ENCODE assay signal across 7 mouse cellular contexts in the genomic region with DNA sequence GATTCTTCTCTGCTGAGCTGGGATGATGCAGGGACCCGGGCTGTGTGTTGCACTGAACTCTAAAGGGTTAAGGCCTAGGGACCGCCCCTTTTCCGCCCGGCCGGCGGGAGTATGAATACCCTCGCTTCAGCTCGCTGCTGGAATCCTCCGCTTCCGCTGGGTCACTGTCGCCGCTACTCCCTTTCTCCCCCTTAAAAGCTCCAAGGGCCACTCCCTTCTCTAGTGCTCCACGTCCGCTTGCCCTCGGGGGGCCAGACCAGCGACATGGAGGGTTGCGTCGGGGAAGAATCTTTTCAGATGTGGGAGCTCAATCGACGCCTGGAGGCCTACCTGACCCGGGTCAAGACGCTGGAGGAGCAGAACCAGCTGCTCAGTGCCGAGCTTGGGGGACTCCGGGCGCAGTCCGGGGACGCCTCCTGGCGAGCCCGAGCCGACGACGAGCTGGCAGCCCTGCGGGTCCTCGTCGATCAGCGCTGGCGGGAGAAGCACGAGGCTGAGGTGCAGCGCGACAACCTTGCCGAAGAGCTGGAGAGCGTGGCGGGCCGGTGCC. TPM values are rescaled to one million over a fixed set of nuclear protein-coding genes. Genes with fewer than 3 reads are reported as not detected.
DNase-seq lines count a peak whose midpoint lies in the region; ATAC-seq and TF ChIP-seq lines count a peak whose summit lies in the region.

Gene Nes (plus strand): TSS at position 140 of the 550 bp plus-strand sequence.

- CTCF ChIA-PET in Patski (lab: Charles Lee): interaction anchor here (1.0 to 18.9 kb wide), 16 partner anchors 10 to 200 kb away, joined by 3 to 437 read pairs (median 6); no protein-coding TSS in a partner anchor

- POLR2A ChIA-PET in Patski (lab: Charles Lee): interaction anchor here (1.2 to 6.8 kb wide), 4 partner anchors 10 to 35 kb away, joined by 3 to 96 read pairs (median 6); no protein-coding TSS in a partner anchor

- peaks cover 8% of the 10 kb centered on the region for H3K36me3 ChIP-seq in intestine, embryonic 14.5 days (ENCODE audit: control insufficient read depth, insufficient read depth, low read length)
- H3K36me3 ChIP-seq in liver, embryonic 16.5 days (ENCODE audit: control insufficient read depth, insufficient read depth): no peaks in the 10 kb centered on the region
- H3K36me3 ChIP-seq in neural tube, embryonic 14.5 days (ENCODE audit: control insufficient read depth, insufficient read depth, low read length): no peaks in the 10 kb centered on the region

- H3K4me2 ChIP-seq in intestine, embryonic 14.5 days (ENCODE audit: low read length): peak within 1 kb of the TSS; percentile 86
- peak within 1 kb of the TSS; percentile 49 for H3K4me2 ChIP-seq in liver, embryonic 16.5 days (ENCODE audit: low read depth, low read length)
- peak within 1 kb of the TSS; percentile 94 for H3K4me2 ChIP-seq in neural tube, embryonic 14.5 days (ENCODE audit: low read depth, low read length)

- no peaks in the 10 kb centered on the region for H3K9me3 ChIP-seq in intestine, embryonic 14.5 days (ENCODE audit: control insufficient read depth, low read length)
- H3K9me3 ChIP-seq in liver, embryonic 16.5 days (replicated peaks; ENCODE audit: control insufficient read depth, low read length): no peaks in the 10 kb centered on the region
- no peaks in the 10 kb centered on the region for H3K9me3 ChIP-seq in neural tube, embryonic 14.5 days (ENCODE audit: control insufficient read depth, low read length)

- H3K9ac ChIP-seq in intestine, embryonic 14.5 days (ENCODE audit: low read length): peak within 1 kb of the TSS; percentile 61
- H3K9ac ChIP-seq in liver, embryonic 16.5 days (ENCODE audit: low read depth, low read length): peak within 1 kb of the TSS; percentile 34; the same call in 1 of the 2 replicates
- peak within 1 kb of the TSS; percentile 70 for H3K9ac ChIP-seq in neural tube, embryonic 14.5 days (replicated peaks; ENCODE audit: low read depth, low read length)

- WGBS in intestine, embryonic 14.5 days: under 1% methylated on average over 44 of the region's 44 CpGs
- under 1% methylated on average over 44 of the region's 44 CpGs for WGBS in liver, embryonic 16.5 days (ENCODE audit: insufficient replicate concordance)
- WGBS in neural tube, embryonic 14.5 days: under 1% methylated on average over 42 of the region's 44 CpGs

- H3K4me1 ChIP-seq in intestine, embryonic 14.5 days (replicated peaks; ENCODE audit: control insufficient read depth, insufficient read depth, low read length): peaks cover 37% of the 10 kb centered on the region
- peaks cover 9% of the 10 kb centered on the region for H3K4me1 ChIP-seq in liver, embryonic 16.5 days (ENCODE audit: control insufficient read depth, low read depth, low read length)
- peaks cover 29% of the 10 kb centered on the region for H3K4me1 ChIP-seq in neural tube, embryonic 14.5 days (ENCODE audit: control insufficient read depth, insufficient read depth, low read length)

- TF ChIP-seq CTCF in Patski (IDR thresholded peaks at IDR 0.05): no peak
- TF ChIP-seq CTCF in brain, embryonic 14.5 days (IDR thresholded peaks at IDR 0.05; ENCODE audit: borderline replicate concordance, extremely low read depth, insufficient read depth, insufficient read length): no peak

- no peaks in the 10 kb centered on the region for H3K27me3 ChIP-seq in Patski
- no peaks in the 10 kb centered on the region for H3K27me3 ChIP-seq in intestine, embryonic 14.5 days (replicated peaks; ENCODE audit: control insufficient read depth, insufficient read depth, low read length)
- H3K27me3 ChIP-seq in liver, embryonic 16.5 days (ENCODE audit: control insufficient read depth, insufficient read depth, low read depth, low read length): peaks cover 49% of the 10 kb centered on the region
- no peaks in the 10 kb centered on the region for H3K27me3 ChIP-seq in neural tube, embryonic 14.5 days (ENCODE audit: control insufficient read depth, insufficient read depth, low read length)

- in situ Hi-C loops in Patski (cut with MboI; ENCODE audit: low pct_unique_long_range_greater_than_20kb): no loop called here

- TF ChIP-seq POLR2A in brain, embryonic 14.5 days (IDR thresholded peaks at IDR 0.05; ENCODE audit: borderline replicate concordance, extremely low read depth, insufficient read depth, insufficient read length, poor library complexity, severe bottlenecking): peak; percentile 59; the same call in 1 of the 2 replicates

- no peak for DNase-seq in Patski (ENCODE audit: low read depth, low spot score)
- DNase-seq in brain, embryonic 14.5 days (ENCODE audit: low read depth): peak; percentile 95
- peak in 1 of 2 experiments; percentile 77 for DNase-seq in gastrocnemius, postnatal 4 days (ENCODE audit: low spot score in 2 of 2)
- DNase-seq in intestine, embryonic 14.5 days (ENCODE audit: low spot score): peak; percentile 91
- DNase-seq in cerebellum, adult 9-10 months: no peak

- no peak within 1 kb of the TSS; the same call in 1 of the 2 replicates for H3K27ac ChIP-seq in intestine, embryonic 14.5 days (ENCODE audit: low read depth)
- H3K27ac ChIP-seq in liver, embryonic 16.5 days (ENCODE audit: low read length): no peak within 1 kb of the TSS
- H3K27ac ChIP-seq in neural tube, embryonic 14.5 days (ENCODE audit: low read depth, low read length): peak within 1 kb of the TSS; percentile 39; the same call in 1 of the 2 replicates

- H3K4me3 ChIP-seq in intestine, embryonic 14.5 days (ENCODE audit: low read depth, low read length): peak within 1 kb of the TSS; percentile 56
- H3K4me3 ChIP-seq in liver, embryonic 16.5 days (ENCODE audit: low read depth, low read length): peak within 1 kb of the TSS; percentile 50
- H3K4me3 ChIP-seq in neural tube, embryonic 14.5 days (ENCODE audit: low read depth, low read length): peak within 1 kb of the TSS; percentile 56

- peak; percentile 65 for ATAC-seq in Patski
- peak; percentile 74 for ATAC-seq in intestine, embryonic 14.5 days (replicated peaks; ENCODE audit: low FRiP score, low TSS enrichment, low read depth)
- peak; percentile 11; the same call in 1 of the 2 replicates for ATAC-seq in liver, embryonic 16.5 days (ENCODE audit: low read depth)
- peak; percentile 80 for ATAC-seq in neural tube, embryonic 14.5 days (ENCODE audit: low read depth)

RNA-seq across cellular contexts. Expression of gene Nes, which starts in this region (rescaled TPM):
- polyA plus RNA-seq in Patski (2021): 45.0 TPM
- 29.1 and 44.3 TPM in 2 replicates for polyA plus RNA-seq in brain, embryonic 14.5 days (2012; rRNA removed)
- 100 to 1,000 TPM; 169 to 207 TPM for total RNA-seq in gastrocnemius, postnatal 4 days (2021)
- polyA plus RNA-seq in intestine, embryonic 14.5 days (2014; fragmentation: Nextera tagmentation; extraction: Ambion mirVana): 11.9 and 13.4 TPM in 2 replicates
- polyA plus RNA-seq in liver, embryonic 16.5 days (2015; fragmentation: Nextera tagmentation; extraction: Ambion mirVana): 1.2 and 1.4 TPM in 2 replicates
- 11.1 and 16.7 TPM in 2 replicates for polyA plus RNA-seq in neural tube, embryonic 14.5 days (2014; fragmentation: Nextera tagmentation; extraction: Ambion mirVana)

Comparison
In these comparisons a context has a peak if more than half of its experiments do, and no peak if none do; other contexts are left out.
1. ATAC-seq: peak in every context shown above with its lines; median percentile 80 in neural tube, embryonic 14.5 days; 74 in intestine, embryonic 14.5 days; 65 in Patski; 11 in liver, embryonic 16.5 days.
2. DNase-seq: peak in brain, embryonic 14.5 days (single experiment) and intestine, embryonic 14.5 days (single experiment); none in Patski (single experiment) and cerebellum, adult 9-10 months (single experiment).
3. Peak in every context shown above with its lines, with median percentiles within 50 percentile points of each other: H3K4me2 ChIP-seq, H3K4me3 ChIP-seq and H3K9ac ChIP-seq.